Mouse (Mus musculus) splenic B cell, adult 2 months (primary cell): ENCODE measurements around the gene Ado.

ENCODE experiments used
- DNase-seq: peaks from one replicate; pipeline ENCODE4 v3.0.0-alpha.2; 2011; ENCODE audit warnings: low read depth, low spot score
- H3K27me3 ChIP-seq: 2 replicates; pipeline ENCODE4 v1.6.1; 2012; ENCODE audit warnings: mild to moderate bottlenecking, low read length, moderate library complexity, mixed read lengths; ENCODE audit not compliant: control insufficient read depth, poor library complexity, insufficient read depth, severe bottlenecking
- H3K36me3 ChIP-seq: 2 replicates; pipeline ENCODE4 v1.6.1; 2012; ENCODE audit warnings: mild to moderate bottlenecking, low read length, moderate library complexity, mixed read lengths; ENCODE audit not compliant: control insufficient read depth, poor library complexity, insufficient read depth, severe bottlenecking

The Ado gene

DNA sequence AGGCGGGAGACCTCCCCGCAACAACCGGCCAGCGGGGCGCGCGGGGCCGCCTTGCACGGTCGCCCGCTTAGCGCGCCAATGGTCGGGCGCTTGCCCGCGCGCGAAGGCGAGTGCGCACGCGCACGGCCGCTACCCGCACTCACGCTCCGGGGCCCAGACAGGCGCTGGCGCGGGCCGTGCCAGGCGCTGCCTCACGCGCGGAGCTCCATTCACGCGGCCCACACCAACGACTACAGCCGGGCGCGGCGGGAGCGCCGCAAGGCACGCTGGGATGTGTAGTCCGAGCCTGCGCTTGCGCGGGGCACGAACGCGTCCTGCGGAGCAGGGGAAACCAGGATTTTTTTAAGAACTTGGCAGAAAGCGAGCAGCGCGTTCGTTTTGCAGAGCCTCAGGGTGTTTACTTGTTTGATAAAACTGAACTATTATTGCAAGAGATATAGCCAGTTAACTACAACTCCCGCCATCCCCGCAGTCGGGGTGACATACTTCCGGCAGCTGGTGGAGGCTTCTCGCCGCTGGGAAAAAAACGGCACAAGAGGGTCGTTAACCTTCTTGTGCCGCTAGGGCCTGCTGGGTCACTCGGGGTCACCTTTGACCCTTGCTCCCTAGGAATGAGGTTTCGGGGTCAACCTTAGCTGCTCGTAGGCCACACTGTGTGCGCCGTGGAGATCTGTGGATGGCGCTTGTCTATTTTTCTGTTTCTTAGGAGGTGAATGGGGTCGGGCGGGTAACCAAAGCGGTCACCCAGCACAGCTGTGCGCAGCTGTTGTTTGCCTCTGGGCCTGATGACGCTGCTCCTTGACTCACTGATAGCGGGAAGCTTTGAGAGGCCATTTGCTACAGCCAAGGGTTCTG is at the start of gene Ado:
Gene Ado (minus strand): TSS at position 79 of the 855 bp plus-strand sequence.
- H3K36me3 ChIP-seq, result peaks cover 2% of the 10 kb centered on the region; the same call in 1 of the 2 replicates
- DNase-seq, result peak; percentile 87
- H3K27me3 ChIP-seq, result no peaks in the 10 kb centered on the region

DNA sequence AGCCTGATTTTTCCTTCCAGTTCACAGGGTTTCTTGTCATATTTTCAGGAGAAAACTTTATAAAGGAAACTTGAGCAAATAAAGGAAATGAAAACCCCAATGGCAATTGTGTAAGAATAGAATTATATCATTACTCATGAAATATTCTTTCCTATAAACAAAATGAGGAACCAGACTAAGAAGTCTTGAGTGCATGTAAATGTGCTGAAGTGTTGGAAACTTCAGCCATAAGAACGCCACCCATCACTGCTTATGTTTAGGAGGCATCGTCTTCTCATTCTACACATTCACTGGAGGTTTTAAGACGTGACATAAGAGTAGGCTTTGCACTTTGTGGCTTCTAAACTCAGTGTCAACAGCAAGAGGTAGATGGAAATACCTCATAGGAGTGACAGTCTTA is 46.5 kb upstream of the Ado start:
- peak; percentile 51 for DNase-seq
- no peaks in the 10 kb centered on the region for H3K36me3 ChIP-seq
- no peaks in the 10 kb centered on the region for H3K27me3 ChIP-seq

DNA sequence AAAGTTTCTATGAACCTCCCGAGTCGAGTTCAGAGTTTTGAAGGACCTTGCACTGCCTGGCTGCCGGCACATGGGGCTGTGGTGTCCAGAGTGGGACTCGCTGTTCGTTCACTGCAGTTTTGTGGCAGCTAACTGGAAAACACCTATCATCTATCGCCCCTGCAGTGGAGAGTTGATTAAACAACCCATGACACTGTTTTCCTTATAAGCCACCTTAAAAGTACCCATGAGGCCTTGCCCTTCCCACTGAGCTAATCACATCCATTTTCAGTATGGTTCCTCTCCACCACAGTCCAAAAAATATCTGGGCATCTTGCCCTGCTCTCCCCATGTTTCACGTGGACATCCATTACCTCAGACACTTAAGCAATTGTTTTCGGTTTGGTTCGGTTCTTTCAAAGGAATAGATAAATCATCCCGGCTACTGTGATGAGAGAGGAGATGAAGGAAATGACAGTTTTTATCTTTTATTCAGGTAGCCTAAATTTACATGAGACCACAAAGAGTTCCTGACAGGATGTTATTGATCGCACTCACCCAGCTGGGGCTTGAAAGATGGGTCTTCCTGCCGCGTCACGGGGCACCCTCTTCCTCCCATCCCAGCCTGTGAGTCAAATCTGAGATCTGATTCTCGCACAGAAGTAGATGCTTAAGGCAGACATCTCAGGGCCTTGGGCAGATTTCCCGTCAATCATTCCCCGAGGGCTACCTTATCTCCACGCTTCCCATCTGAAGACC is 37.3 kb upstream of the Ado start:
- DNase-seq, result peak; percentile 68
- H3K36me3 ChIP-seq, result no peaks in the 10 kb centered on the region
- H3K27me3 ChIP-seq, result no peaks in the 10 kb centered on the region

DNA sequence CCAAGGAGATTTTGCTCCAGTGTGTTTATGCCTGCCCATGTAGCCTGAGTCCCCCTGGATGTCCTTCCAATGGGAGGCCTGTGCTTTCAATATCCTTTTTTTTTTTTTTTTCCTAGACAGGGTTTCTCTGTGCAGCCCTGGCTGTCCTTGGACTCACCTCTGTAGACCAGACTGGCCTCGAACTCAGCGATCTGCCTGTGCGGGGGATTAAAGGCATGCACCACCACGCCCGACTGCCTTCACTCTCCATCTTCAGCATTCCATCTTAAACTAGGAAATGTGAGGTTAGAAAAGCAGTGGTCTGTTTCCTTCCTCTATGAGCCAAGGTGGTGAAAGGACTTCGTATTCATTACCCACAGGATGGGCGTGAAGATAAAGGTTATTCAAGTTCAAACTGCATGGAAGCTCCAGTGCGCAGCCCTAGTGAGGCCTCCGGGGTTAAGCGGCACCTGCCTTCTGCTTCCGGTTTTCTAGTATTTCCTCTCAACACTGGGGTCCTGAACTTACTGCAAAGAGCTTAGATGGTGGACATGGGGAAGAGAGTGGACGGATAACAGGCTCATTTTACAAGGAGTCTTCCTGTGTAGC is 33.0 kb upstream of the Ado start:
- H3K27me3 ChIP-seq, result no peaks in the 10 kb centered on the region
- peak; percentile 61 for DNase-seq
- no peaks in the 10 kb centered on the region for H3K36me3 ChIP-seq

DNA sequence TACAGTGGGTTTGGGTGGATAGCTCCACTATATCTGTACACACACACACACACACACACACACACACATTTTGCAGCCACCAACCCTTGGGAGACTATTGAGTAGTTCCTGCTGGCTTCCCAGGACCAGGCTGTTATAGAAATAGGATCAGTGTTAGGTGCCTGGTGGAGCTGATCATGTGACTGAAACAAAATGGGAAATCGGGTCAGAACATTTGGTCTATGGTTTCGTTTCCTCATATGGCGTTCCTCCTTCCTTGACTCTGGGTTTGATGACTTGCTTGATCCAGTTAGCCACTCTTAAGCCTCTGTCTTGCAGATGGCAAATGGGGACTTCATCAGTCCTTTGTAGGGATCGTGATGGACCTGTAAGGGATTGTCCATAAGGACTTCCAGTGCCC is 31.1 kb upstream of the Ado start:
- DNase-seq, result peak; percentile 13
- Histone ChIP-seq H3K27me3 (no peaks in the 10 kb centered on the region), H3K36me3 (no peaks in the 10 kb centered on the region)

DNA sequence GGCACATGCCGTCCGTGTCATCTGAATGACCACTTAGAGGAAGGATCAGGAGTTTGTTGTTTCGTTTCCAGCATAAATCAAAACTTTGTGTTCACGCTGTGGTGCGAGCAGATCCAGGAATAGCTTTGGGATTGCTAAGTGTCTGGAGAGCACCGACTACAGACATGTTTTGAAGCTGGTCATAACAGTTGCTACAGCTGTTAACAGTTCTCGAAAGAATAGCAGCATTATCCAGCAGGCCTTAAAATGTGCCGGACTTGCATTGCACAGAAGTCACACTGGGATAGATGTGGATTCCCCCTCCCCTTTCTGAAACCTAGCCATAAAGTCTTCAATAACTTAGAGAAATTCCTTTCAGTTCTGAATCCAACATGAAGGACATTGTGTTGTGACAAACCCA is 24.6 kb upstream of the Ado start:
- DNase-seq, result no peak
- Histone ChIP-seq H3K27me3 (no peaks in the 10 kb centered on the region), H3K36me3 (no peaks in the 10 kb centered on the region)

DNA sequence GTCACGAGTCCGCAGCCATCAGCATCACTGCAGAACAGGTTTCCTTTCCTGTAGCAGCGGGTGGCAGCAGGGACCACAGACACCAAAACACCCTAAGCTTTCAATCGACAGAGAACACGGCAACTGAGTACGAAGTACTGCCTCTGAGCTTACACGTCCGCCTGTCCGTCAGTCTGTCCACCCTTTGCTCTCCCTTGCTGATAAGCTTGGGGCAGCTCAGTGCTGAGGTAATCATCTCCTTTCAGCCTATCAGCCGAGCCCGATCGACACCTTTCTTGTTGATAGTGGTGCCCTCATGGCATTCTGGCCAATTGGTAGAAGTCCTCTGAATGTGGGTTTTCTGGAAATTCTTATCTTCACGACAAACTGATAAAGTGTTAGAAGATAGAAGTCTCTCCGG is 22.7 kb upstream of the Ado start:
- DNase-seq, result no peak
- no peaks in the 10 kb centered on the region for H3K36me3 ChIP-seq
- no peaks in the 10 kb centered on the region for H3K27me3 ChIP-seq

DNA sequence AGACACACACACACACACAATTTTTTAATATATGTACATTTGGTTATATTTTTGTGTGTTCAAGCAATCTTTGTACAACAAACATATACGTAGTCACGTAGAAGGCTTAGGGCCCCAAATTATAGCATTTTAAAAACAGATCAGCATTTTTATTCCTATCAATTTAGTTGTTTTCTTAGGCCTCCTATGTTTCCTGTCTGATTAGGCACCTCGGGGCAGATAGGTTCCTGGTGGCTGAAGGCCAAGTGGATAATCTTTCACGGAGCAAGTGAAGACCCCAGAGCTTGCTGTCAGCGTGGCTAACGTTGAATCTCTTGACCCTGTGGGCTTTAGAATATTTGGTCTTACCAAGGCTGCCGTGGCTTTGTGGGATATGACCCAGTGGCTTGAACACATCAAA is 20.8 kb upstream of the Ado start:
- Histone ChIP-seq H3K36me3 (no peaks in the 10 kb centered on the region), H3K27me3 (no peaks in the 10 kb centered on the region)
- no peak for DNase-seq

DNA sequence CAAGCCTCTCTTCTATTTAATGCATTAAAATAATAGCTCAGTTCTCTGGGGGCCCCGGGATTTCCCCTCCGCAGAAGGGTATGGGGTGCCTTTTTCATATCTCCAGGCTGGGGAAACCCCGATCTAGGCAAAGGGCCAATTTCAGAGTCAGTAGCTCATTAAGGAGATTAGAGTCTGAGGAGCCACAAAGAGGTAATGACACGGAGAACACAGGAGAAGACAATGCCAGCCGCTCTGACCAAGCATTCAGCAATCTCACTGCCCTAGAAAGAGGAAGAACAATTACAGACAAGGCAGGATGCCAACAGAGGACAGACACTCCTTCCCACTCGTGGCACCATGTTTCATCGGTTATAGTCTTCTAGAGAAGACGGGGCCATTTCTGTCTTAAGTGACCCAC is 17.3 kb upstream of the Ado start:
- peak; percentile 69 for DNase-seq
- no peaks in the 10 kb centered on the region for H3K36me3 ChIP-seq
- H3K27me3 ChIP-seq, result no peaks in the 10 kb centered on the region

DNA sequence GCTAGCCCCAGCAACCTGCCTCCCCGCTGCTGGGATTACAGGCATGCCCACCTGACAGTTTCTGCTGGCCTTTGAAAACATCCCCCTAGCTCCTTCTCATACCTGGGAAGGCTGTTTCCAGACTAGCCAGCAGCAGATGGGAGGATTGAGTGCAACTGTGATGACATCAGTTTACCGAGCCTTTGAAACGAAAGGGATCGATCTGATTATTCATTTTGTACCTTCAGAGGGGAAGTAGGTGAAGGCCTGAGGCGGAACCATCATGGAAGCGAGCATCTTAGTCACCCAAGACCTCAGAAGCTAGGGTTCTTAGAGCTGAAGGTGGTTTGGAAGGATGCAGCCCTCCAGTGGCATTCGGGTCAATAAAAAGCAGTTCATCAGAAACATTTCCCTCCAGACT is 15.8 kb upstream of the Ado start:
- DNase-seq, result peak; percentile 32
- Histone ChIP-seq H3K36me3 (no peaks in the 10 kb centered on the region), H3K27me3 (no peaks in the 10 kb centered on the region)

DNA sequence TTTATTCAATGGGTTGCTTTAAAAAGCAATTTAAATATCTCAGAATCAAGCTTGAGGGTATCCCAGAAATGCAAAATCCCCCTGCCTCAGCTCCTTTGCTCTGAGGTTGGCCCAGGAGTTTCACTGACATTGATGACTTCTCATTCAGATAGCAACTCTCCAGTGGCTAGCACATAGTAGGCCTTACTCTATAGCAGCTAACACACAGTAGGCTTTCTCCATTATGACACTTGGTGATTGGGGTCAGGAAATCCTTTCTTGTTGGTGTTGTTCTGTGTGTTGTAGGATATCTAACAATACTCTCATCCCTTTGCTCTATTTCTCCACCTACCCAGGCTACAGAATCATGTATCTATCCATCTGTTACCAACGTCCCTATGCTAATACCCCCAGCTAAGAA is 12.4 kb upstream of the Ado start:
- no peaks in the 10 kb centered on the region for H3K36me3 ChIP-seq
- H3K27me3 ChIP-seq, result no peaks in the 10 kb centered on the region
- DNase-seq, result no peak

DNA sequence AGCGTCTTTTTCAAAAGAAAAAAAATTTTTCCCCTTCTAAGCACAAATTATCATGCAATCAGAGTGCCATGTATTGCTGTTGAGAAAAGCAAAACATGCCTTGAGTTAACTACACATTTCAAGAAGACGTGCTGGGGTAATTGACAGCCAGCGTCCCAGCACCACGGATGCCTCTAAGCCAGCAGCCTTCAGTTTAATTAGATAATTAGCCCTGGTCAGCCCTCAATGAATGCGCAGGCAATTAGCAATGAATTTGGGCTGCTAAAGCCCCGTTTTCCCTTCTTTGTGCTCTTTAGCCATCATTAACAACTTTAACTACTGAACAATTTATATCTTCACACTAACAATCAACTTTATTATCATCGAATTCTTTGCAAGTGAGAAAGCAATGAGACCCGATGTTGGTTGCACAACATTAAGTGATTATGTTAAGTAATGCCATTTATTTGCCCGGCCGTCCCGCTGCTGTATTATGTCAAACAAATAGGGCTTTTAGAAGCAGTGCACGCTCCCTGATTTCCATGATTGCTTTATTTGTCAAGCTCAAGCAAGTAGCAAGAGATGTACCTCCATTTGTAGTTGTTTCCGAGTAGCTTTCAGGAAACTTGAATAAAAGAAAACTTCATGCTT is 11.1 kb upstream of the Ado start:
- H3K27me3 ChIP-seq, result no peaks in the 10 kb centered on the region; the same call in 1 of the 2 replicates
- H3K36me3 ChIP-seq, result no peaks in the 10 kb centered on the region
- no peak for DNase-seq

DNA sequence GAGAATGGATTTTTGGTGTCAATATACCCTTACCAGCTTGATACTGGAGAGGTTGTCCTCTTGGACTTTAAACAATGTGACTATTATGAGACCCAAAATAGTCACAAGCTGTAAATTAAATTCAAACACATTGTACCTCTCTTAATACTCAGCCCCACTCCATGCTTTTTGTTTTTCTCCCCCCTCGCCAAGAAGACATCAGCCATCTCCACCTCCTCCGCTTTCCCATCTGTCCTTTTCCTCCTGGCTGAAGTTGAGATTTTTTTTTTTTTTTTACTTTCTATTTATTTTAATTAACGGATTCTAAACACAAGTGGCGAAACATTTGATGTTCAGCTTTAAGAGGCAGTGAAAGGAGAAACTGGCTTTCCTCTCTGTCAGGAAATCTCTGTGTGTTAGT is 9.3 kb upstream of the Ado start:
- no peak for DNase-seq
- no peaks in the 10 kb centered on the region; the same call in 1 of the 2 replicates for H3K27me3 ChIP-seq
- no peaks in the 10 kb centered on the region for H3K36me3 ChIP-seq

DNA sequence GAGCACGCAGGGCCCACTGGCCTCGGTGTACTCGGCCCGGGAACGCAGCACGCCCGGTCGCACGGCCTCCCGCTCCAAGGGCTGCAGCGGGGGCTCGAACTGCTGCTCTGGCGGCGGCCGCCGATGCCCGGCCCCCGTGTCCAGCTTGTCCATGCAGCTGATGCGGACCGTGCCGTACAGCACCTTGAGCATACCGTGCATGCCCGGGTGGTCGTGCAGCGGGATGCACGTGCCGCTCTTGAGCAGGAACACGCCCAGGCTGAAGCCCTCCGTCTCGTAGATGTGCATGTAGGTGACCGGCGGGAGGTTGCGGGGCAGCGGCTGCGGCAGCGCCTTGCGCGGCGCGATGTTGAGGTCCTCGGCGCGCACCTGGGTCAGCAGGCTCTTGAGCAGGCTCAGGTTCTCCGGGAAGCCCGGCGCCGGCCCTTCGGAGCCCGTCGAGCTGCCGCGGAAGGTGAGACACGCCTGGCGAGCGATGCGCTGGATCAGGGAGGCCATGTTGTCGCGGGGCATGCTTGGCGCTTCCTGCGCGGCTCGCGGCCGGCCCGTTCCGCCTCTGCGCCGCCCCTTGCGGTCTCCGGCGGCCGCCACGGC is 397 bp downstream of the Ado start:
- DNase-seq, result peak; percentile 58
- Histone ChIP-seq H3K27me3 (no peaks in the 10 kb centered on the region), H3K36me3 (peaks cover 2% of the 10 kb centered on the region; the same call in 1 of the 2 replicates)
